Mouse (Mus musculus) midbrain, embryonic 12.5 days (tissue): ENCODE measurements around the gene Omt2b. TPM values are rescaled to one million over a fixed set of nuclear protein-coding genes. Genes with fewer than 3 reads are reported as not detected.

Experiments used
- ATAC-seq: fragments of 200-750 bp; cut with Nextera tagmentation; 2 replicates; pipeline ENCODE4 v1.8.0; 2017; ENCODE audit warnings: low read depth, moderate TSS enrichment, moderate library complexity; ENCODE audit not compliant: low FRiP score
- H3K27ac ChIP-seq: fragments of 300-500 bp; sonication (generic); replicated peaks from 2 replicates; pipeline ENCODE4 v1.5.1; 2016; ENCODE audit warnings: mild to moderate bottlenecking
- H3K27me3 ChIP-seq: fragments of 300-500 bp; sonication (generic); 2 replicates; pipeline ENCODE4 v1.6.1; 2016; ENCODE audit warnings: mild to moderate bottlenecking
- H3K36me3 ChIP-seq: fragments of 300-500 bp; sonication (generic); 2 replicates; pipeline ENCODE4 v1.6.1; 2016
- H3K4me1 ChIP-seq: fragments of 300-500 bp; sonication (generic); 2 replicates; pipeline ENCODE4 v1.6.1; 2016
- H3K4me2 ChIP-seq: fragments of 300-500 bp; sonication (generic); replicated peaks from 2 replicates; pipeline ENCODE4 v1.6.1; 2016; ENCODE audit warnings: mild to moderate bottlenecking, moderate library complexity
- H3K4me3 ChIP-seq: fragments of 300-500 bp; sonication (generic); 2 replicates; pipeline ENCODE4 v1.5.1; 2016; ENCODE audit warnings: mild to moderate bottlenecking
- H3K9ac ChIP-seq: fragments of 300-500 bp; sonication (generic); replicated peaks from 2 replicates; pipeline ENCODE4 v1.6.1; 2016; ENCODE audit warnings: mild to moderate bottlenecking, moderate library complexity
- H3K9me3 ChIP-seq: fragments of 300-500 bp; sonication (generic); 2 replicates; pipeline ENCODE4 v1.6.1; 2016; ENCODE audit warnings: mild to moderate bottlenecking
- WGBS: fragments of 180-500 bp; shearing (Covaris S2); methylation state at CpG from one replicate; pipeline ENCODE4 v1.1.7; 2016; 5-methylcytosine and 5-hydroxymethylcytosine counted together
- polyA plus RNA-seq: library from polyadenylated mRNA; unstranded; fragments of >200 nt; fragmentation: Nextera tagmentation; extraction: Ambion mirVana; gene quantifications from 2 replicates; pipeline ENCODE4 v1.2.1, GENCODE M21; 2016

The Omt2b gene
- polyA plus RNA-seq, 1 experiment from 2014 or later: not detected

GRCm38 (mm10) chr9:78374397-78374796 lies 47.0 kb downstream of the Omt2b start:
- H3K4me1 ChIP-seq: peaks cover 10% of the 10 kb centered on the region
- H3K9ac ChIP-seq: no peak overlapping the region
- no peak for ATAC-seq
- 70% methylated on average over 5 of the region's 5 CpGs for WGBS
- H3K4me3 ChIP-seq: no peak overlapping the region
- peaks cover 12% of the 10 kb centered on the region; the same call in 1 of the 2 replicates for H3K27me3 ChIP-seq
- no peaks in the 10 kb centered on the region for H3K36me3 ChIP-seq
- H3K9me3 ChIP-seq: no peaks in the 10 kb centered on the region
- no peak overlapping the region for H3K4me2 ChIP-seq
- no peak overlapping the region for H3K27ac ChIP-seq

- Histone ChIP-seq H3K27ac (no peak overlapping the region), H3K4me3 (no peak overlapping the region), H3K9ac (no peak overlapping the region), H3K36me3 (no peaks in the 10 kb centered on the region), H3K4me2 (no peak overlapping the region), H3K9me3 (no peaks in the 10 kb centered on the region), H3K4me1 (peaks cover 10% of the 10 kb centered on the region), H3K27me3 (peaks cover 13% of the 10 kb centered on the region; the same call in 1 of the 2 replicates)
- 85% methylated on average over 1 of the region's 1 CpGs for WGBS
- ATAC-seq: no peak
These were observed 47.5 kb downstream of the Omt2b start for GRCm38 (mm10) chr9:78374885-78375389.

GRCm38 (mm10) chr9:78375486-78375885 lies 48.1 kb downstream of the Omt2b start:
- peaks cover 13% of the 10 kb centered on the region; the same call in 1 of the 2 replicates for H3K27me3 ChIP-seq
- no peaks in the 10 kb centered on the region for H3K36me3 ChIP-seq
- peaks cover 10% of the 10 kb centered on the region for H3K4me1 ChIP-seq
- H3K9ac ChIP-seq: no peak overlapping the region
- no peaks in the 10 kb centered on the region for H3K9me3 ChIP-seq
- ATAC-seq: no peak
- H3K27ac ChIP-seq: no peak overlapping the region
- no peak overlapping the region for H3K4me2 ChIP-seq
- no peak overlapping the region for H3K4me3 ChIP-seq
- 75% methylated on average over 4 of the region's 4 CpGs for WGBS

- WGBS: 18% methylated on average over 8 of the region's 8 CpGs
- peak overlapping the region; percentile 28; the same call in 1 of the 2 replicates for H3K9ac ChIP-seq
- no peaks in the 10 kb centered on the region for H3K9me3 ChIP-seq
- H3K4me1 ChIP-seq: peaks cover 10% of the 10 kb centered on the region
- H3K27me3 ChIP-seq: peaks cover 13% of the 10 kb centered on the region; the same call in 1 of the 2 replicates
- H3K36me3 ChIP-seq: no peaks in the 10 kb centered on the region
- ATAC-seq: no peak
- peak overlapping the region; percentile 68 for H3K4me2 ChIP-seq
- H3K4me3 ChIP-seq: peak overlapping the region; percentile 38
- H3K27ac ChIP-seq: no peak overlapping the region
These were observed 50.2 kb downstream of the Omt2b start for GRCm38 (mm10) chr9:78377546-78377945.

- Histone ChIP-seq H3K27ac (no peak within 1 kb of the TSS), H3K4me1 (peaks cover 10% of the 10 kb centered on the region), H3K27me3 (peaks cover 13% of the 10 kb centered on the region; the same call in 1 of the 2 replicates), H3K36me3 (no peaks in the 10 kb centered on the region), H3K9me3 (no peaks in the 10 kb centered on the region), H3K9ac (peak within 1 kb of the TSS; percentile 41), H3K4me2 (peak within 1 kb of the TSS; percentile 68), H3K4me3 (peak within 1 kb of the TSS; percentile 38)
- 4% methylated on average over 22 of the region's 23 CpGs for WGBS
- peak; percentile 91 for ATAC-seq
These were observed 50.9 kb downstream of the Omt2b start, which contains the start of gene Ooep for GRCm38 (mm10) chr9:78378113-78378785. Gene Ooep, minus strand, starts transcription at chr9:78378725.

Other genes starting within 250 kb of the Omt2b start
- gene Fbxo9, start 218.5 kb upstream of the Omt2b start, polyA plus RNA-seq: 34.7 and 39.7 TPM in 2 replicates
- gene Ick, start 218.4 kb upstream of the Omt2b start, polyA plus RNA-seq: 40.1 and 43.3 TPM in 2 replicates
- 20.3 and 24.3 TPM in 2 replicates for gene Gsta4, start 144.8 kb upstream of the Omt2b start, polyA plus RNA-seq
- gene Gsta1, start 96.9 kb upstream of the Omt2b start, polyA plus RNA-seq: not detected in 2 replicates
- not detected in 2 replicates for gene Gm3776, start 70.5 kb upstream of the Omt2b start, polyA plus RNA-seq
- not detected in 2 replicates for gene Gm10639, start 37.7 kb upstream of the Omt2b start, polyA plus RNA-seq
- gene Omt2a, start 12.8 kb upstream of the Omt2b start, polyA plus RNA-seq: not detected in 2 replicates
- not detected in 2 replicates for gene Gsta2, start 28.2 kb downstream of the Omt2b start, polyA plus RNA-seq
- 0.67 TPM in 1 of 2 replicates, not detected in the other for gene Dppa5a, start 40.6 kb downstream of the Omt2b start, polyA plus RNA-seq
- 2.4 and 3.6 TPM in 2 replicates for gene Ooep, start 51.1 kb downstream of the Omt2b start, polyA plus RNA-seq
- 0.15 and 0.17 TPM in 2 replicates for gene Ddx43, start 68.2 kb downstream of the Omt2b start, polyA plus RNA-seq
- gene Cgas, start 115.6 kb downstream of the Omt2b start, polyA plus RNA-seq: 0.39 and 0.77 TPM in 2 replicates
- 23.6 and 25.7 TPM in 2 replicates for gene Mto1, start 120.6 kb downstream of the Omt2b start, polyA plus RNA-seq
- gene Gm17324, start 121.2 kb downstream of the Omt2b start, polyA plus RNA-seq: 0.98 and 1.2 TPM in 2 replicates
- 3,350 and 3,406 TPM in 2 replicates for gene Eef1a1, start 161.6 kb downstream of the Omt2b start, polyA plus RNA-seq